Mouse (Mus musculus) heart, postnatal 36 days (tissue): Measurements from ENCODE around the gene Pdk2. TPM values are rescaled to one million over a fixed set of nuclear protein-coding genes. Genes with fewer than 3 reads are reported as not detected.
A peak's percentile ranks its signal among the peaks of the same experiment; 100 is the strongest.
"Not testable (repeated sequence)": the region's sequence is repeated elsewhere in the genome, so short reads cannot be mapped to it uniquely, and the experiment has no call there.

ENCODE experiments used
- DNase-seq, 2 experiments: peaks; one replicate each; pipeline ENCODE4 v3.0.0; 2021 to 2022
- intact Hi-C: fragments of 180-260 bp; cut with DNase I; formaldehyde crosslinking; loops from one replicate; pipeline ENCODE4 v1.15.1; 2025
- total RNA-seq, 2 experiments: library from RNA; stranded (reverse); gene quantifications; 2 replicates each; pipeline ENCODE4 v1.2.3; 2021

Pdk2 gene
- total RNA-seq, 2 experiments from 2014 or later, result 439 to 481 TPM

- no peak for DNase-seq
- intact Hi-C loops, result no loop called here
Measured at GRCm38 (mm10) chr11:95033617-95034016, 7.5 kb downstream of the Pdk2 start.

GRCm38 (mm10) chr11:95032945-95033344 is 8.2 kb downstream of the Pdk2 start:
- no peak for DNase-seq
- intact Hi-C loops, result no loop called here

GRCm38 (mm10) chr11:95027850-95028470 is 13.2 kb downstream of the Pdk2 start:
- DNase-seq, result no peak
- intact Hi-C loops, result no loop called here

- DNase-seq, result no peak
- intact Hi-C loops, result no loop called here
Measured at GRCm38 (mm10) chr11:95026849-95027248, 14.3 kb downstream of the Pdk2 start.

GRCm38 (mm10) chr11:95026090-95026542 is 15.0 kb downstream of the Pdk2 start:
- no peak for DNase-seq
- intact Hi-C loops, result no loop called here

- DNase-seq, result no peak
- intact Hi-C loops, result no loop called here
Measured at GRCm38 (mm10) chr11:95025227-95026012, 15.7 kb downstream of the Pdk2 start.

- no peak for DNase-seq
- intact Hi-C loops, result no loop called here
Measured at GRCm38 (mm10) chr11:95024439-95025184, 16.5 kb downstream of the Pdk2 start.

- intact Hi-C loops, result no loop called here
- no peak for DNase-seq
Measured at GRCm38 (mm10) chr11:95023481-95023880, 17.7 kb downstream of the Pdk2 start.

- intact Hi-C loops, result no loop called here
- no peak for DNase-seq
Measured at GRCm38 (mm10) chr11:95022237-95022992, 18.7 kb downstream of the Pdk2 start.

- intact Hi-C loops, result no loop called here
- no peak for DNase-seq
Measured at GRCm38 (mm10) chr11:95015484-95015883, 25.7 kb downstream of the Pdk2 start.

- intact Hi-C loops, result loop anchor here (2.0 kb wide), 1 partner anchor 26 kb away; no protein-coding TSS in a partner anchor
- no peak for DNase-seq
Measured at GRCm38 (mm10) chr11:95012487-95012886, 28.7 kb downstream of the Pdk2 start.

- no peak for DNase-seq
- intact Hi-C loops, result loop anchor here (2.0 kb wide), 1 partner anchor 27 kb away; no protein-coding TSS in a partner anchor
Measured at GRCm38 (mm10) chr11:95012075-95012474, 29.1 kb downstream of the Pdk2 start.

GRCm38 (mm10) chr11:95011416-95011815 is 29.7 kb downstream of the Pdk2 start:
- no peak for DNase-seq
- intact Hi-C loops, result no loop called here

GRCm38 (mm10) chr11:95010841-95011403 is 30.2 kb downstream of the Pdk2 start:
- intact Hi-C loops, result not testable (repeated sequence)

GRCm38 (mm10) chr11:95010141-95010739 is 30.9 kb downstream of the Pdk2 start:
- no peak for DNase-seq
- intact Hi-C loops, result no loop called here

More at GRCm38 (mm10) chr11:95010841-95011403, 30.2 kb downstream of the Pdk2 start:
- DNase-seq, result not testable (repeated sequence)

- DNase-seq, result peak; percentile 59 to 64
- intact Hi-C loops, result no loop called here
Measured at GRCm38 (mm10) chr11:95009629-95010014, 31.5 kb downstream of the Pdk2 start, which contains the start of gene Samd14. Gene Samd14, plus strand, starts transcription at chr11:95009879.

GRCm38 (mm10) chr11:95008661-95009628 is 32.2 kb downstream of the Pdk2 start:
- intact Hi-C loops, result no loop called here
- no peak for DNase-seq

- no peak for DNase-seq
- intact Hi-C loops, result no loop called here
Measured at GRCm38 (mm10) chr11:95007418-95007817, 33.7 kb downstream of the Pdk2 start.
